ENCODE assay signal across 16 mouse cellular contexts in genomic region chr6:124900056-124900800, GRCm38 (mm10). TPM values are rescaled to one million over a fixed set of nuclear protein-coding genes. Genes with fewer than 3 reads are reported as not detected.
A peak's percentile ranks its signal among the peaks of the same experiment; 100 is the strongest.
DNase-seq lines count a peak whose midpoint lies in the region; ATAC-seq and TF ChIP-seq lines count a peak whose summit lies in the region.
"Had no signal": no experiment of that assay in that cellular context is flagged by ENCODE, and none has a peak within 500 bp of the region (broad histone marks: within the 10 kb centered on the region; RNA-seq: fewer than 3 reads in every experiment).

No protein-coding gene starts in this region.

- H3K27me3 ChIP-seq in heart, postnatal 0 days (ENCODE audit: control insufficient read depth, insufficient read depth, low read length) = no peaks in the 10 kb centered on the region
- H3K27me3 ChIP-seq in heart, embryonic 10.5 days (ENCODE audit: insufficient read depth, poor library complexity, severe bottlenecking) = no peaks in the 10 kb centered on the region
- H3K27me3 ChIP-seq in thymus, adult 2 months (ENCODE audit: control insufficient read depth, insufficient read depth, low read length) = no peaks in the 10 kb centered on the region
- H3K27me3 ChIP-seq: embryonic facial prominence, embryonic 15.5 days; limb, embryonic 12.5 days had no signal

- ATAC-seq in heart, postnatal 0 days (ENCODE audit: insufficient read depth, low read depth) = no peak
- ATAC-seq: forebrain, postnatal 0 days had no signal

- peaks cover 7% of the 10 kb centered on the region for H3K4me1 ChIP-seq in heart, postnatal 0 days (ENCODE audit: control insufficient read depth, insufficient read depth)
- peaks cover 21% of the 10 kb centered on the region for H3K4me1 ChIP-seq in heart, embryonic 10.5 days
- H3K4me1 ChIP-seq in bone marrow macrophage, adult 2 months (ENCODE audit: control insufficient read depth, insufficient read depth, low read length) = peaks cover 78% of the 10 kb centered on the region
- H3K4me1 ChIP-seq in thymus, adult 2 months (replicated peaks; ENCODE audit: control insufficient read depth, insufficient read depth, low read length) = peaks cover 65% of the 10 kb centered on the region

- peak overlapping the region; percentile 12; the same call in 1 of the 2 replicates for H3K4me2 ChIP-seq in heart, postnatal 0 days (ENCODE audit: low read depth, low read length)
- H3K4me2 ChIP-seq: embryonic facial prominence, embryonic 15.5 days; limb, embryonic 12.5 days; lung, embryonic 14.5 days had no signal

- no peak overlapping the region for H3K4me3 ChIP-seq in heart, postnatal 0 days (ENCODE audit: low read depth, low read length)
- H3K4me3 ChIP-seq in heart, embryonic 10.5 days = no peak overlapping the region
- H3K4me3 ChIP-seq in bone marrow macrophage, adult 2 months (ENCODE audit: insufficient read depth, low read length) = no peak overlapping the region
- H3K4me3 ChIP-seq in thymus, adult 2 months (ENCODE audit: control insufficient read depth, insufficient read depth, low read length) = peak overlapping the region; percentile 31
- H3K4me3 ChIP-seq: embryonic facial prominence, embryonic 15.5 days; limb, embryonic 12.5 days had no signal

- H3K9me3 ChIP-seq in heart, postnatal 0 days (replicated peaks; ENCODE audit: control insufficient read depth, low read length) = no peaks in the 10 kb centered on the region
- no peaks in the 10 kb centered on the region for H3K9me3 ChIP-seq in heart, embryonic 10.5 days
- H3K9me3 ChIP-seq: embryonic facial prominence, embryonic 15.5 days; limb, embryonic 12.5 days had no signal

- DNase-seq in heart, postnatal 0 days (ENCODE audit: low spot score) = no peak
- no peak for DNase-seq in heart, embryonic 10.5 days (ENCODE audit: low spot score)
- DNase-seq in ES-CJ7 (ENCODE audit: low read depth, low spot score) (peak; percentile 63), adipocyte (ENCODE audit: low spot score) (no peak)
- peak; percentile 86 for DNase-seq in thymus, adult 2 months
- DNase-seq in left cerebral cortex, adult 11 months (ENCODE audit: low spot score) = no peak
- no peak for DNase-seq in spleen, adult 18-20 months
- DNase-seq: adrenal gland, postnatal 25 days; gastrocnemius, postnatal 36 days; kidney, adult 9 months; lung, embryonic 14.5 days had no signal

- 69% methylated on average over 8 of the region's 8 CpGs for WGBS in heart, postnatal 0 days
- WGBS in heart, embryonic 10.5 days = 62% methylated on average over 8 of the region's 8 CpGs
- WGBS in thymus, adult 2 months = 12% methylated on average over 8 of the region's 8 CpGs

- H3K27ac ChIP-seq in heart, postnatal 0 days (ENCODE audit: low read depth) = peak overlapping the region; percentile 36; the same call in 1 of the 2 replicates
- H3K27ac ChIP-seq in heart, embryonic 10.5 days = no peak overlapping the region
- H3K27ac ChIP-seq in bone marrow macrophage, adult 2 months (ENCODE audit: insufficient read depth, low read depth, low read length) = peak overlapping the region; percentile 97
- peak overlapping the region; percentile 97 for H3K27ac ChIP-seq in thymus, adult 2 months (ENCODE audit: control insufficient read depth, insufficient read depth, low read length)
- H3K27ac ChIP-seq: embryonic facial prominence, embryonic 15.5 days; limb, embryonic 12.5 days had no signal

- no peak for TF ChIP-seq EP300 in heart, postnatal 0 days (IDR thresholded peaks at IDR 0.05; ENCODE audit: low read depth)

- TF ChIP-seq POLR2A in bone marrow macrophage, adult 2 months (IDR thresholded peaks at IDR 0.05; ENCODE audit: borderline replicate concordance, low read depth, low read length) = no peak
- TF ChIP-seq POLR2A in thymus, adult 2 months (IDR thresholded peaks at IDR 0.05; ENCODE audit: control insufficient read depth, extremely low read depth, insufficient read depth, low read length, poor library complexity) = 0 out of 2 replicates have a peak, but pooled peaks have one; percentile 11

- H3K36me3 ChIP-seq in heart, postnatal 0 days (replicated peaks; ENCODE audit: control insufficient read depth, insufficient read depth, low read length) = no peaks in the 10 kb centered on the region
- no peaks in the 10 kb centered on the region for H3K36me3 ChIP-seq in heart, embryonic 10.5 days
- H3K36me3 ChIP-seq in thymus, adult 2 months (ENCODE audit: control insufficient read depth, insufficient read depth, low read length) = no peaks in the 10 kb centered on the region
- H3K36me3 ChIP-seq: embryonic facial prominence, embryonic 15.5 days; limb, embryonic 12.5 days had no signal

- no peak for TF ChIP-seq CTCF in heart, postnatal 0 days (IDR thresholded peaks at IDR 0.05; ENCODE audit: low read depth)
- no peak for TF ChIP-seq CTCF in bone marrow macrophage, adult 2 months (IDR thresholded peaks at IDR 0.05; ENCODE audit: low read depth, low read length)
- no peak for TF ChIP-seq CTCF in thymus, adult 2 months (IDR thresholded peaks at IDR 0.05; ENCODE audit: borderline replicate concordance, control insufficient read depth, extremely low read depth, insufficient read depth, low read length, poor library complexity)

- no peak overlapping the region for H3K9ac ChIP-seq in heart, postnatal 0 days (replicated peaks; ENCODE audit: low read depth, low read length)
- H3K9ac ChIP-seq: embryonic facial prominence, embryonic 15.5 days; forebrain, postnatal 0 days; limb, embryonic 12.5 days; lung, embryonic 14.5 days had no signal

RNA-seq across cellular contexts. Expression of gene Lag3, which starts 11.3 kb away (rescaled TPM):
- total RNA-seq in heart, postnatal 0 days (2014; rRNA removed; ENCODE audit: low replicate concordance) = 0.11 and 0.27 TPM in 2 replicates
- 0.82 and 0.85 TPM in 2 replicates for polyA plus RNA-seq in heart, postnatal 0 days (2015; fragmentation: Nextera tagmentation; extraction: Ambion mirVana)
- 1.2 and 2.8 TPM in 2 replicates for polyA plus RNA-seq in heart, embryonic 10.5 days (2016; fragmentation: Nextera tagmentation; extraction: Ambion mirVana)
- 0.44 TPM in 1 of 2 replicates, not detected in the other for polyA plus RNA-seq in bone marrow macrophage, adult 2 months (2012; ENCODE audit: insufficient read depth, insufficient read length, missing spikeins)
- 27.7 and 30.1 TPM in 2 replicates for polyA plus RNA-seq in thymus, adult 2 months (2012; rRNA removed)

RNA-seq across cellular contexts. Expression of gene Cd4, which starts 12.2 kb away (rescaled TPM):
- 4.5 TPM in 1 of 2 replicates, not detected in the other for total RNA-seq in heart, postnatal 0 days (2014; rRNA removed; ENCODE audit: low replicate concordance)
- polyA plus RNA-seq in heart, postnatal 0 days (2015; fragmentation: Nextera tagmentation; extraction: Ambion mirVana) = 0.04 and 0.10 TPM in 2 replicates
- 0.05 TPM in 1 of 2 replicates, not detected in the other for polyA plus RNA-seq in heart, embryonic 10.5 days (2016; fragmentation: Nextera tagmentation; extraction: Ambion mirVana)
- 20.6 and 23.4 TPM in 2 replicates for polyA plus RNA-seq in bone marrow macrophage, adult 2 months (2012; ENCODE audit: insufficient read depth, insufficient read length, missing spikeins)
- 549 and 565 TPM in 2 replicates for polyA plus RNA-seq in thymus, adult 2 months (2012; rRNA removed)
- total RNA-seq: megakaryocyte-erythroid progenitor cell, adult 5-6 weeks had no signal
- polyA plus RNA-seq: lung, embryonic 14.5 days had no signal

RNA-seq across cellular contexts. Expression of gene Ptms, which starts 19.7 kb away (rescaled TPM):
- total RNA-seq in heart, postnatal 0 days (2014; rRNA removed; ENCODE audit: low replicate concordance) = 323 and 565 TPM in 2 replicates
- 221 and 246 TPM in 2 replicates for polyA plus RNA-seq in heart, postnatal 0 days (2015; fragmentation: Nextera tagmentation; extraction: Ambion mirVana)
- 123 and 174 TPM in 2 replicates for polyA plus RNA-seq in heart, embryonic 10.5 days (2016; fragmentation: Nextera tagmentation; extraction: Ambion mirVana)
- 820 and 821 TPM in 2 replicates for polyA plus RNA-seq in bone marrow macrophage, adult 2 months (2012; ENCODE audit: insufficient read depth, insufficient read length, missing spikeins)
- polyA plus RNA-seq in thymus, adult 2 months (2012; rRNA removed) = 1,595 and 1,797 TPM in 2 replicates

RNA-seq across cellular contexts. Expression of gene Mlf2, which starts 31.0 kb away (rescaled TPM):
- total RNA-seq in heart, postnatal 0 days (2014; rRNA removed; ENCODE audit: low replicate concordance) = 333 and 532 TPM in 2 replicates
- polyA plus RNA-seq in heart, postnatal 0 days (2015; fragmentation: Nextera tagmentation; extraction: Ambion mirVana) = 296 and 298 TPM in 2 replicates
- polyA plus RNA-seq in heart, embryonic 10.5 days (2016; fragmentation: Nextera tagmentation; extraction: Ambion mirVana) = 363 and 402 TPM in 2 replicates
- 186 and 188 TPM in 2 replicates for polyA plus RNA-seq in bone marrow macrophage, adult 2 months (2012; ENCODE audit: insufficient read depth, insufficient read length, missing spikeins)
- polyA plus RNA-seq in thymus, adult 2 months (2012; rRNA removed) = 404 and 428 TPM in 2 replicates

RNA-seq across cellular contexts. Expression of gene Gpr162, which starts 36.4 kb away (rescaled TPM):
- total RNA-seq in heart, postnatal 0 days (2014; rRNA removed; ENCODE audit: low replicate concordance) = 2.9 and 9.7 TPM in 2 replicates
- polyA plus RNA-seq in heart, postnatal 0 days (2015; fragmentation: Nextera tagmentation; extraction: Ambion mirVana) = 1.2 and 1.5 TPM in 2 replicates
- 1.1 and 1.2 TPM in 2 replicates for polyA plus RNA-seq in heart, embryonic 10.5 days (2016; fragmentation: Nextera tagmentation; extraction: Ambion mirVana)
- 43.3 and 52.6 TPM in 2 replicates for polyA plus RNA-seq in bone marrow macrophage, adult 2 months (2012; ENCODE audit: insufficient read depth, insufficient read length, missing spikeins)
- polyA plus RNA-seq in thymus, adult 2 months (2012; rRNA removed) = 136 and 138 TPM in 2 replicates
- total RNA-seq: megakaryocyte-erythroid progenitor cell, adult 5-6 weeks had no signal

Comparison
In these comparisons a context has a peak if more than half of its experiments do, and no peak if none do; other contexts are left out.
1. DNase-seq: peak in ES-CJ7 (single experiment) and thymus, adult 2 months (single experiment); none in heart, postnatal 0 days (single experiment), heart, embryonic 10.5 days (single experiment), left cerebral cortex, adult 11 months (single experiment), adipocyte (single experiment) and spleen, adult 18-20 months (0 of 2).
2. RNA of gene Cd4, which starts 12.2 kb away (polyA plus RNA-seq): 549 to 565 TPM in thymus, adult 2 months; 20.6 to 23.4 TPM in bone marrow macrophage, adult 2 months, 0.04 to 0.10 TPM in heart, postnatal 0 days and 0.05 TPM in heart, embryonic 10.5 days; every median in the first group is over 10 times any median in the second.